Mouse (Mus musculus) CH12.LX (cell line): ENCODE measurements around the gene Txndc2.

Source experiments
- CTCF ChIP-seq, 2 experiments: IDR thresholded peaks in 1 of 2; conservative IDR thresholded peaks in 1 of 2; 2 replicates each; pipeline ENCODE4 v1.5.1; 2011 to 2012; ENCODE audit warnings: low read depth in 2 of 2, low read length in 2 of 2, improper control_type of control experiment in 1 of 2, inconsistent platforms in 1 of 2, mild to moderate bottlenecking in 1 of 2, moderate library complexity in 1 of 2
- GABPA ChIP-seq: IDR thresholded peaks from 2 replicates; pipeline ENCODE4 v1.6.1; 2012; ENCODE audit warnings: low read depth, low read length, improper control_type of control experiment, inconsistent platforms; ENCODE audit not compliant: insufficient replicate concordance
- MAX ChIP-seq: IDR thresholded peaks from 2 replicates; pipeline ENCODE4 v1.6.1; 2011; ENCODE audit warnings: low read length, improper control_type of control experiment
- MAZ ChIP-seq: IDR thresholded peaks from 2 replicates; pipeline ENCODE4 v1.6.1; 2012; ENCODE audit warnings: low read depth, mild to moderate bottlenecking, inconsistent platforms, low read length, improper control_type of control experiment, moderate library complexity
- POLR2A ChIP-seq: IDR thresholded peaks from 2 replicates; pipeline ENCODE4 v1.6.1; 2011; ENCODE audit warnings: low read depth, mild to moderate bottlenecking, improper control_type of control experiment, low read length
- RAD21 ChIP-seq: IDR thresholded peaks from 2 replicates; pipeline ENCODE4 v1.6.1; 2011; ENCODE audit warnings: low read depth, mild to moderate bottlenecking, low read length, improper control_type of control experiment, moderate library complexity
- TBP ChIP-seq: conservative IDR thresholded peaks from 2 replicates; pipeline ENCODE4 v1.6.1; 2011; ENCODE audit warnings: low read depth, low read length, improper control_type of control experiment

GRCm38 (mm10) chr17:65648371-65649174 is 6.6 kb upstream of the Txndc2 start:
- TF ChIP-seq MAZ (no peak), POLR2A (no peak), TBP (no peak), CTCF (conservative IDR thresholded peaks at IDR 0.05 in 1 of 2, IDR thresholded peaks at IDR 0.05 in 1 of 2; ENCODE audit: low read depth in 2 of 2, low read length in 2 of 2) (no peak), RAD21 (no peak), MAX (no peak), GABPA (no peak)
